Mouse (Mus musculus) embryonic fibroblast, embryonic 13.5 days (primary cell): ENCODE data around the gene Glis1. TPM values are rescaled to one million over a fixed set of nuclear protein-coding genes. Genes with fewer than 3 reads are reported as not detected.

Source experiments
- H3K27ac ChIP-seq: 2 replicates; pipeline ENCODE4 v1.5.1; 2012; ENCODE audit warnings: low read length, control low read depth, inconsistent platforms; ENCODE audit not compliant: insufficient read depth
- H3K4me1 ChIP-seq: 2 replicates; pipeline ENCODE4 v1.6.1; 2011; ENCODE audit warnings: low read length; ENCODE audit not compliant: control insufficient read depth, insufficient read depth
- H3K4me3 ChIP-seq: 2 replicates; pipeline ENCODE4 v1.5.1; 2011; ENCODE audit warnings: mild to moderate bottlenecking, control low read depth, low read length; ENCODE audit not compliant: insufficient read depth
- CTCF ChIP-seq: IDR thresholded peaks from 2 replicates; pipeline ENCODE4 v1.5.1; 2011; ENCODE audit warnings: mild to moderate bottlenecking, control low read depth, low read length, moderate library complexity, borderline replicate concordance; ENCODE audit not compliant: insufficient read depth
- POLR2A ChIP-seq: IDR thresholded peaks from 2 replicates; pipeline ENCODE4 v1.6.1; 2011; ENCODE audit warnings: low read depth, mild to moderate bottlenecking, control low read depth, low read length, moderate library complexity
- polyA plus RNA-seq: library from polyadenylated mRNA; stranded (reverse); fragments of >200 nt; gene quantifications from 2 replicates; pipeline ENCODE4 v1.2.4, GENCODE M21; 2011; ENCODE audit warnings: low read depth; ENCODE audit not compliant: missing spikeins, insufficient read length

Gene Glis1
- polyA plus RNA-seq = 4.9 TPM in 2 replicates

DNA sequence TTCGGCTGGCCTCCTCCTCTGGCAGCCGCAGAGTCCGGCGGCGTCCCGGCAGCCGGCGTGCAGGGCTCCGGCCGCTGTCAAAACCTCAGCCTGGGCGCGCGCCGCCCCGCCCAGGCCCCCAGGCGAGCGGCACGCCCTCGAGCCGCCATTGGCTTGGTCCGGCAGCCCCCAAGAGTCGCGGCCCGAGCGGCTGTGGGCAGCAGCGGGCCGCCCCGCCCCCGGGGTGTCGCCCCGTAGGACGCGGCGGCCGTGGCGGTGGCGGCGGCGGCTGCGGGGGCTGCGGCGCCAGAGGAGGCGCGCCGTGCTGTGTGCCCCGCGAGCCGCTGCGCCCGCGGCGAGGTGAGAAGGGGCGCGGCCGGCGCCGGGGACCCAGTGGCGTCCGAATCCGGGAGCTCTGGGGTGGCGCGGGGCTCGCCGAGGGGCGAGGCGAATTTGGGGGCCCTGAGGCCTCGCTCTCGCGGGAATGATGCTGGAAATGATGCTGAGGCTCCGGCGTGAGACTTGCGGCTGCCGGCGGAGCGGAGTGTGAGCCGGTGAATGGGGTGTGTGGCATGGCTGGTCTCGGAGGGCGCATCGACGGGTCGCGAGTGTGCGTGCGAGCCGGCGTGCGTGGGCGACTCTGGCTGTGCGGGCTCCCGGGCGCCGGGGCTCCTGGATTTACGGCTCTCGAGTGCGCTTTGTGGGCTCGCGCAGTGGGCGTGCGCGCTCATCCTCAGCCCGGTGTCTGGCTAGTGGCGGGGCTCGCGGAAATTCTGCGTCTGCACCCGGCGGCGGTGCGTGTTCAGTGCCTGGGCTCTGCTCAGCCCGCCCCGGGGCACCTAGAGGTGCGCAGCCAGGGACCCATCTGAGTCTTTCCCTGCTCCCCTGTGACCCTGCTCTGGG lies at the start of gene Glis1:
Gene Glis1, plus strand, starts transcription at position 236 of the 882 bp plus-strand sequence.
- H3K27ac ChIP-seq = peak within 1 kb of the TSS; percentile 12; the same call in 1 of the 2 replicates
- peaks cover 8% of the 10 kb centered on the region for H3K4me1 ChIP-seq
- TF ChIP-seq POLR2A (peak; percentile 27), CTCF (no peak)
- H3K4me3 ChIP-seq = peak within 1 kb of the TSS; percentile 65

DNA sequence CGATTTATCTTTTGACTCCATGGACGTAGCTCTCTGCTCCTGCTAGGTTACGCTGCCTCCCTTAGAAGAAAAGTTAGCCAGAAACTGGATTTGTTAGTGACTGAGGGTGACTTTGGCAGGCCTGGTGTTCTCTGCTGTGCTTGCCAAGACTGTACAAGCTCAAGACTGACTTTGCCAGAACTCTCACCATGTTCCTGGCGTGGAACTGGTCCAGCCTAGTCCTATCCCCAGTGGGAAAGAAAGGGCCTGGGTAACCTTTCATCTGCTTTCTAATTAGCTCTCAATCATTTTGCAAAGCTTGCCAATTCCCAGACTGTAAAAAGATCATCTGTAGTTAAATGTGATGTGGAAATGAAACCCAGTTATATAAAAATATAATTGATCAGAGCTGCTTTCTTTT lies 47.4 kb upstream of the Glis1 start:
- Histone ChIP-seq H3K27ac (no peak overlapping the region), H3K4me3 (no peak overlapping the region), H3K4me1 (no peaks in the 10 kb centered on the region)
- TF ChIP-seq CTCF (no peak), POLR2A (no peak)

DNA sequence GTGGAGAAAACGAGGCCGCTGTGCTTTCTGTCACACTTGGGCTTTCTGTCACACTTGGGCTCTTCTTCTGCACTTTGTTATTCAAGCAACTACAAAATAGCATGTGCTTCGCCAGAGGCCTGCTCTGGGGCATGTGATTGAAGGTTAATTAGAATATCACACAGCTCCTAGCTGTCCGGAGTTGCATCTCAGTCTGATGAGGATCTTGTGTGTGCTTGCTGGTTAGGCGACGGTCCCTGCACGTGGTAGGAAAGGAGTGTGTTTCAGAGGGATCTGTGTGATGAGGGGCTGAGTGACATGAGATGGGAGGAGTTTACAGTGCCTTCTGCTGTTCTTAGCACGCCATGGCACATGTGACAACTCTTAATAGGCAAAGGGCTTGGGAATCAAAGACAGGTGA lies 46.9 kb upstream of the Glis1 start:
- no peaks in the 10 kb centered on the region for H3K4me1 ChIP-seq
- no peak for TF ChIP-seq POLR2A
- no peak for TF ChIP-seq CTCF
- no peak overlapping the region for H3K27ac ChIP-seq
- H3K4me3 ChIP-seq = no peak overlapping the region

DNA sequence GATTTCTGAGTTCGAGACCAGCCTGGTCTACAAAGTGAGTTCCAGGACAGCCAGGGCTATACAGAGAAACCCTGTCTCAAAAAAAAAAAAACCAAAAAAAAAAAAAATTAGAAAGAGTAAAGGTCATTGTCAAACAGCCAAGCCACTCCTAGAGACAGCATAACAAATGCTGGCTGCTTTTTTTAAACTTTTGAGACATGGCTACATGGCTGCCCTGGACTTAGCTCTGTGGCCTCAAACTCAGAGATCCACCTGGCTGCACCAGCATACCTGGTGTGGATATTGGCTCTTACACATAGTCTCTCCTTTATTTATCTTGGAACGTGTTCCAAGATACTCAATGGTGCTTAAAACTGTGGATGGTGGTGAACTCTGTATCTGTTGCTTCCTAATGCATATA lies 46.1 kb upstream of the Glis1 start:
- no peak overlapping the region for H3K4me3 ChIP-seq
- TF ChIP-seq POLR2A = no peak
- no peak for TF ChIP-seq CTCF
- no peak overlapping the region for H3K27ac ChIP-seq
- no peaks in the 10 kb centered on the region for H3K4me1 ChIP-seq

DNA sequence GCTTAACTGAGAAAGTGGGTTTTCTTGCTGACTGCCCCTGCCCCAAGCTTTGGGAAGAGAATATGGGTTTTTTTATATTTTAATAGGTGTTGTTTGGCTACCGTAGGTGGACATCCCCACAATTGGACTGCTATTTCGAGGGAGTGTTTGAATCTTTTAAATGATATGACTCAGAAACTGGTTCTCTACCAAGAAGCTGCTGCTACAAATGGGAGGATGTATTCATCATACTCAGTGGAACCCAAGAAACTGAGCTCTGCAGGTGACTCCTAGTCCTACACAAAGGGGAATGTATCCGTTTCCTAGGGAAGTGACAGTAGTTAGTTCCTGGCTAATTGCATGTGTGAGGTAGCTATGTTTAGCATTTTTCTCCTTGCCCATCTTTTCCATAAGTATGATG lies 45.0 kb upstream of the Glis1 start:
- H3K4me3 ChIP-seq = no peak overlapping the region
- TF ChIP-seq CTCF (no peak), POLR2A (no peak)
- no peak overlapping the region for H3K27ac ChIP-seq
- no peaks in the 10 kb centered on the region for H3K4me1 ChIP-seq

DNA sequence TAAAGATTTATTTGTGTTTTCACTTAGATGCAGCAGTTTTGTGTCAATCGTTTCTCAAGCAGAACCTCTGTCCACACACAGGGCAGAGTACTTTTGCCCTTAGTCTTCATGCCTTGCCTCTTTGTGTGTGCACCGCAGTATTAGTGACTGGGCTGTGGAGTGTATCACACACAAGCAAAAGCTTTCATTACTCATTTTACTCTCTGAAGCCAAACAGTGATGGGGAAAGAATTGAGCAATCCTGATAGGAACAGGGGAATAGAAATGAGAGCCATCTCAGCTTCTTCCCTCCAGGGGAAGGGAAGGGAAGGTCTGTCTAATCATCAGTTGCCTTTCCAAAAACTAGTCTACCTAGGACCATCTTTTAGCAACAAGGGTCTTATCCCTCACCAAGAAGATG lies 40.6 kb upstream of the Glis1 start:
- Histone ChIP-seq H3K4me1 (no peaks in the 10 kb centered on the region), H3K27ac (no peak overlapping the region), H3K4me3 (no peak overlapping the region)
- TF ChIP-seq CTCF (no peak), POLR2A (no peak)

DNA sequence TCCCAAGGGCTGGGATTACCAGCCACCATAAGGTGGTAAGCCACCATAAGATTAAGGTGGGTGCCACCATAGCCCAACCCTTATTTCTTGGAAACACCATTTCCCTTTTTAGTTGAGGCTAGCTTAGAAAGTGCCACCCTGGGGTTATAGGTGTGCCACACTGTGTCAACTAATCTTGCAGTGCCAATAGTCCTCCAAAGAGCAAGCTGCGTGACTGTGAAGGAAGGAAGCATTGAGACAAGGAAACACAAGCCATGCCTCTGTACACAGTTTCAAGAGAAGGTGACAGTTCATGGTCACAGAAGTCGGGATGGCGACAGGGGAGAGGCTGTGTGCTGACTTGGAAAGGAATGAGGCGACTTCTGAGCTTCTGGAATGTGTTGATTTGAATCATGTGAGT lies 14.2 kb upstream of the Glis1 start:
- no peak for TF ChIP-seq CTCF
- peaks cover 6% of the 10 kb centered on the region; the same call in 1 of the 2 replicates for H3K4me1 ChIP-seq

DNA sequence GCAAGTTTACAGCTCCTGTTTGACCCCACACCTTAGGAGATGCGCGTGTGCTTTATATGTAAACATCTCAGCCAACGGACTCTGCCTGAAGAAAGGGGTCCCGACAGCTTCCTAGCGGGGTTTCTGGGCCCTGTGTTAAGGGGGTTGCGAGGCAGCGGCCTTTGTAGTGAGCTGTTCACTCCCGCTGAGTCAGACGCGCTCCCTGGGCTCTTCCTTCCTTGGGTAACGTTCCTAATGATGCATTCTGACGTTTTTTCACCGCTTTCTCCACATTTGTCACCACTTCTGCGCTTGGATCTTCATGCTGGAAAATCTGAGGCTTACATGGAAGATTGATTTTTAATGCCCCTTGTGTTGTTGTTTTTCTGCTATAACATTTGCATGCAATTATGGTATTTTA lies 12.7 kb upstream of the Glis1 start:
- Histone ChIP-seq H3K4me3 (no peak overlapping the region), H3K27ac (no peak overlapping the region; the same call in 1 of the 2 replicates), H3K4me1 (peaks cover 6% of the 10 kb centered on the region; the same call in 1 of the 2 replicates)
- TF ChIP-seq POLR2A (no peak), CTCF (no peak)

More for the DNA sequence above, 14.2 kb upstream of the Glis1 start:
- Histone ChIP-seq H3K27ac (no peak overlapping the region), H3K4me3 (no peak overlapping the region)

DNA sequence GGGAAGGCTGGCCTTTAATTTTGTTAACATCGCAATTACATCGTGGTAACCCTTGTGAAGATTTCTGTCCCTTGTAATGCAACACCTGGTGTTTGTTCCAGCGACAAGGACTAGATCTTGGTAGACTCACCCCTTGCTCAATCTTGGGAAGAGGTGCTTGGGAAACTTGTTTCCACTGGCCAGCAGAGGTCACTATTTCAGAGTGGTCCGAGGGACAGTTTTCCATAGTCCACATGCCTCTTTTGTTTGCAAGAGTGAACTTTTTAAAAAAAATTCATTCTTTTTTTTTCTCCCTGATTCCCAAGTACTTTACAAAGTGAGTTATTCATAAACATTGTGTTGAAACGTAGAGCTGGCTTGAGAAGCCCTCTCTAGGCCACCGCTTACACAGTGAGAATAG lies 12.2 kb upstream of the Glis1 start:
- TF ChIP-seq CTCF (0 out of 2 replicates have a peak, but pooled peaks have one; percentile 16), POLR2A (no peak)

DNA sequence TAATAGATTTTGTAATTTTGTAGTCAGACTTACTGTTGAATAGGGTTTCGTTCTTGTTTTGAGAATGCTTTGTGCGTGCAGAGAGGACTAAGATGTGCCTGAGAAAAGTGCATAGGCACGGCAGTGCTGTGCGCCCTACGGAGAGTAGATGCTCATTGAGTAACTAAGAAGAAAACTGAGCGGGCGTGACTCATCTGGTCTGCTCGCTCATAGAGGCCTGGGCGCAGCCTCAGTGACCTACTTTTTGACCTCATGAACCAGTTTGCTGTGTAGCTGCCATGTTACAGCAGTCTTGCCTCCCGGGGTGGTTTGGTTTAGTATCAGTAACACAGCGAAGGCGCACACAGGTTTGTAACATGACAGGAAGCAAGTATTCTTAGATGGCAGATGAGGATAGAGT lies 8.8 kb upstream of the Glis1 start:
- Histone ChIP-seq H3K4me1 (peaks cover 6% of the 10 kb centered on the region; the same call in 1 of the 2 replicates), H3K27ac (no peak overlapping the region), H3K4me3 (no peak overlapping the region)
- TF ChIP-seq POLR2A = no peak
- TF ChIP-seq CTCF = no peak

More for the DNA sequence above, 12.2 kb upstream of the Glis1 start:
- peaks cover 6% of the 10 kb centered on the region; the same call in 1 of the 2 replicates for H3K4me1 ChIP-seq
- no peak overlapping the region; the same call in 1 of the 2 replicates for H3K27ac ChIP-seq
- H3K4me3 ChIP-seq = no peak overlapping the region

DNA sequence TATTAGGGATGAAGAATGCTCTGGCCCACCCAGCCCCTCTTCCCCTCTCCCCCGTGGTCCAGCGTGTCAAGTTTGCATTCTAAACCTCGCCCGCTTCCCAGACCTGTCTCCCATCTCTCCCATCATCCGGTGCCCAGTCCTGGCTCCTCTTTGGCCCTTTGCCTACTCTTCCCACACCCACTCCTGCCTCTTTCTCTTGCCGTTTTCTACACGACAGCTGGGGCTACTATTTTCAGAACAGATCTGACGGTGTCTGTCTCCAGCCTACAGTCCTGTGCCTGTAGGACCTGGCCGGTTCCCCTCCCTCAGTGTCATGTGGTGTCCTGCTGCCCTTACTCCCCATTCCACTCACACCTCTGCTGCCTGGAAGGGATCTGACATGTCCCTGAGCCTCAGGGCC lies 7.8 kb upstream of the Glis1 start:
- H3K4me1 ChIP-seq = peaks cover 2% of the 10 kb centered on the region; the same call in 1 of the 2 replicates
- no peak for TF ChIP-seq POLR2A
- TF ChIP-seq CTCF = no peak
- H3K27ac ChIP-seq = no peak overlapping the region
- H3K4me3 ChIP-seq = no peak overlapping the region
